Mouse (Mus musculus): ENCODE measurements around the gene Olfr622. TPM values are rescaled to one million over a fixed set of nuclear protein-coding genes. Genes with fewer than 3 reads are reported as not detected.

Olfr622 gene
- total RNA-seq (2023): not detected

GRCm38 (mm10) chr7:103642602-103643001 is at the start of gene Olfr622:
TSS of gene Olfr622 (minus strand) at chr7:103642702.

GRCm38 (mm10) chr7:103682420-103682819 is 39.9 kb upstream of the Olfr622 start, which contains the start of gene Olfr625-ps1:
TSS of gene Olfr625-ps1 (plus strand) at chr7:103682720.

GRCm38 (mm10) chr7:103671091-103671490 is 28.6 kb upstream of the Olfr622 start, which contains the start of gene Olfr624:
TSS of gene Olfr624 (minus strand) at chr7:103671191.

GRCm38 (mm10) chr7:103663598-103663997 is 21.1 kb upstream of the Olfr622 start, which contains the start of gene Olfr623:
TSS of gene Olfr623 (minus strand) at chr7:103663698.

GRCm38 (mm10) chr7:103612434-103612833 is 30.1 kb downstream of the Olfr622 start, which contains the start of gene Olfr620:
TSS of gene Olfr620 (minus strand) at chr7:103612534.

GRCm38 (mm10) chr7:103600275-103600674 is 42.2 kb downstream of the Olfr622 start, which contains the start of gene Olfr619:
TSS of gene Olfr619 (plus strand) at chr7:103600575.

GRCm38 (mm10) chr7:103589803-103590202 is 52.7 kb downstream of the Olfr622 start, which contains the start of gene Olfr618:
TSS of gene Olfr618 (plus strand) at chr7:103590103.

Other genes starting within 250 kb of the Olfr622 start
- gene Usp17lc, start 227.6 kb downstream of the Olfr622 start, total RNA-seq (2023): not detected
- not detected for gene Olfr605, start 197.3 kb downstream of the Olfr622 start, total RNA-seq (2023)
- gene Olfr606, start 193.7 kb downstream of the Olfr622 start, total RNA-seq (2023): not detected
- gene Olfr607, start 178.6 kb downstream of the Olfr622 start, total RNA-seq (2023): under 1 TPM in 1 of 2 experiments, not detected in 1; 0.07 TPM
- gene Olfr608, start 172.8 kb downstream of the Olfr622 start, total RNA-seq (2023): not detected
- not detected for gene Olfr609, start 144.6 kb downstream of the Olfr622 start, total RNA-seq (2023)
- not detected for gene Olfr610, start 130.6 kb downstream of the Olfr622 start, total RNA-seq (2023)
- not detected for gene Olfr611, start 121.9 kb downstream of the Olfr622 start, total RNA-seq (2023)
- gene Olfr612, start 100.0 kb downstream of the Olfr622 start, total RNA-seq (2023): not detected
- gene Olfr613, start 94.6 kb downstream of the Olfr622 start, total RNA-seq (2023): not detected
- not detected for gene Olfr615, start 86.6 kb downstream of the Olfr622 start, total RNA-seq (2023)
- not detected for gene Olfr616, start 73.6 kb downstream of the Olfr622 start, total RNA-seq (2023)
- gene Olfr617, start 69.6 kb downstream of the Olfr622 start, total RNA-seq (2023): not detected
- gene Olfr618, start 52.6 kb downstream of the Olfr622 start, total RNA-seq (2023): not detected
- not detected for gene Olfr619, start 42.1 kb downstream of the Olfr622 start, total RNA-seq (2023)
- not detected for gene Olfr620, start 30.2 kb downstream of the Olfr622 start, total RNA-seq (2023)
- gene Olfr623, start 21.0 kb upstream of the Olfr622 start, total RNA-seq (2023): not detected
- gene Olfr624, start 28.5 kb upstream of the Olfr622 start, total RNA-seq (2023): not detected
- not detected for gene Olfr625-ps1, start 40.0 kb upstream of the Olfr622 start, total RNA-seq (2023)
- gene Olfr243, start 72.0 kb upstream of the Olfr622 start, total RNA-seq (2023): not detected
- gene Olfr628, start 87.7 kb upstream of the Olfr622 start, total RNA-seq (2023): not detected
- not detected for gene Olfr629, start 102.2 kb upstream of the Olfr622 start, total RNA-seq (2023)
- gene Olfr630, start 114.6 kb upstream of the Olfr622 start, total RNA-seq (2023): not detected
- gene Olfr69, start 128.9 kb upstream of the Olfr622 start, total RNA-seq (2023): not detected
- gene Olfr68, start 137.0 kb upstream of the Olfr622 start, total RNA-seq (2023): not detected
- not detected for gene Olfr67, start 149.1 kb upstream of the Olfr622 start, total RNA-seq (2023)
- 100 to 1,000 TPM in 1 of 2 experiments, 10 to 100 TPM in 1; 81.2 to 165 TPM for gene Hbb-bt, start 171.3 kb upstream of the Olfr622 start, total RNA-seq (2023)
- gene Hbb-bs, start 185.4 kb upstream of the Olfr622 start, total RNA-seq (2023): 100 to 1,000 TPM; 331 to 680 TPM
- gene Hbb-bh2, start 197.8 kb upstream of the Olfr622 start, total RNA-seq (2023): not detected
- not detected for gene Hbb-bh1, start 200.5 kb upstream of the Olfr622 start, total RNA-seq (2023)
- gene Hbb-y, start 210.5 kb upstream of the Olfr622 start, total RNA-seq (2023): not detected
- gene Olfr66, start 243.6 kb upstream of the Olfr622 start, total RNA-seq (2023): not detected

Measured in neutrophil, adult 83 days (primary cell).